Mouse (Mus musculus) WW6 (cell line): ENCODE measurements around the gene Kcnh1.

Experiments used
- DNase-seq: peaks from one replicate; pipeline ENCODE4 v3.0.0-alpha.2; 2013; ENCODE audit warnings: low read depth, low spot score

Kcnh1 gene

GRCm38 (mm10) chr1:192405136-192405535 lies 214.6 kb downstream of the Kcnh1 start:
- DNase-seq, result no peak

GRCm38 (mm10) chr1:192406589-192406988 lies 216.0 kb downstream of the Kcnh1 start:
- DNase-seq, result no peak

- DNase-seq, result no peak
These were observed 225.2 kb downstream of the Kcnh1 start for GRCm38 (mm10) chr1:192415813-192416212.

DNA sequence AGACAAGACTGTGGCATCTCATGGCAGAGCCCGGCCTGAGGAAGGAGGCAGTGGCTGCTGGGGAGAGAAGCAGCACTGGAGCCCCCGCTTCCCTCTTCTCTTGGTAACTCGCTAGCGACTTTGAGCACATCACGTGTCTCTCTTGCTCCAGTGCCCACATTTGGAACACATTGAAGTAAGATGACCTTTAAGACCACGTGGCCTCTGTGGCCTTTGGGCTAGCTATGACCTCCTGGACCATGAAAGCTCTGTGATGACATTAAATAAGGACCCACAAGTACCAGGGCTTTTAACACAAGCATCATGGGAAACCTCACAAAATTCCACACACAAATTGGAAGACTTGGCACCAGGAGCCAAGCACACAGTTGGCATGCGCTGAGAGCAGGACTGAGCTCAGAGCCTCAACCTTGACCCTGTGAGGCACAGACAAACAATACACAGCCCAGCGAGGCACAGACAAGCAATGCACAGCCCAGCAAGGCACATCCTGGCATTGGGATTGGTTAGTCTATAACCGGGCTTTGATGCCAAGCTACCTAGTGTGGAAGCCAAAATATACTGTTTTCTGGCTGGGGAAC lies 225.8 kb downstream of the Kcnh1 start:
- no peak for DNase-seq

- DNase-seq, result no peak
These were observed 228.6 kb downstream of the Kcnh1 start for GRCm38 (mm10) chr1:192419176-192419575.

- no peak for DNase-seq
These were observed 231.0 kb downstream of the Kcnh1 start for GRCm38 (mm10) chr1:192421377-192422166.

DNA sequence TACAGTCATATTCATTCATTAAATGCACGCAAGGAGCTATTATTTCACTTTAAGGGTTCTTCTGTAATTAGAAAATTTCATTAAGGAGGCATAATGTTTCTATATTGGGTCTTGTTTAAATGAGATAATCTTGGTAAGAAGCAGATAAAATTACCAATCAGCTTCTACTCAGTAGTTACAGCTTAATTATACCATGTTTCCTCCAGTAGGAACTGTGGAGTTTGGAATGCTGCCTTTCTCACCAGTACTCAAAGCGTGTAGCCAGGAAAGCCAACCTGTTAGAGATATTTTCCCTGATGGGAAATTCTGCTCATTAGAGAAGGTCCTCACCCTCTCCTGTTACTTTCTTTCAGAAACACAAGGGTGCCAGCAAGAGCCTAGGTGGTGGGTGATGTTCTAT lies 240.8 kb downstream of the Kcnh1 start:
- no peak for DNase-seq

- DNase-seq, result no peak
These were observed 244.9 kb downstream of the Kcnh1 start for GRCm38 (mm10) chr1:192435503-192435902.

DNA sequence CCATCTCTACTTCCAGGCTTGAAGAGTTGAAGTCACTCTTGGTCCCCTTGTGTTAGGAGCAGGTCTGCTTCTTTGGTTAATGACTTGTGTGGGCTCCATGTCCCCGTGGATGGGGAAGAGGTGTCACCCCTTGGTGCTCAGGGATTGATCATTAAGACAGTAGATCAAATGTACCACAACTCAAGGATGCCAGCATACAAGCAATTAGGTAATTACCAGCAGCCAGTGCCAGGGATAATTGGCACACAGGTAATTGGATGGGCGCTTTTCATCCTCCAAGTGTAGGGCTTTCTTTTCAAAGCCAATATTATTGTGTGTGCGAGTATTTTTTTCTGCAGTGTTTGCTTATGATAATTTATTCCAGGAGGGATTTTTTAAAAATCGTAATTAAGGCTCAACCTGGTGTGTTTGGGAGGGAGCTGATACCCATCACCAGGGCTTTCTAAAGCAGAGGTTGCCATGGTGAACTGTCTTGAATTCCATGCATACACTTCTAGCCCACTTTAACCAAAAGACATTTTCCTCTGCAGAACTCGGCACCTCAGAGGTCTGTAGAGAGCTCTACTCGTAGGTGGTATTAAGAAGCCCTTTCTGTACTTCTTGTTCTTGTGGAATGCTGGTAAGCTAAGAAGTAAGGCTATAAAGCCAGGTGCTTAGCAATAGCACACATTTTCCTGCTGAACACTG lies 248.7 kb downstream of the Kcnh1 start:
- no peak for DNase-seq

- DNase-seq, result no peak
These were observed 252.3 kb downstream of the Kcnh1 start for GRCm38 (mm10) chr1:192442772-192443445.

- DNase-seq, result no peak
These were observed 253.6 kb downstream of the Kcnh1 start for GRCm38 (mm10) chr1:192443998-192444657.

GRCm38 (mm10) chr1:192444658-192445447 lies 254.3 kb downstream of the Kcnh1 start:
- DNase-seq, result no peak

GRCm38 (mm10) chr1:192446158-192446557 lies 255.6 kb downstream of the Kcnh1 start:
- no peak for DNase-seq

- no peak for DNase-seq
These were observed 257.1 kb downstream of the Kcnh1 start for GRCm38 (mm10) chr1:192447666-192448065.

DNA sequence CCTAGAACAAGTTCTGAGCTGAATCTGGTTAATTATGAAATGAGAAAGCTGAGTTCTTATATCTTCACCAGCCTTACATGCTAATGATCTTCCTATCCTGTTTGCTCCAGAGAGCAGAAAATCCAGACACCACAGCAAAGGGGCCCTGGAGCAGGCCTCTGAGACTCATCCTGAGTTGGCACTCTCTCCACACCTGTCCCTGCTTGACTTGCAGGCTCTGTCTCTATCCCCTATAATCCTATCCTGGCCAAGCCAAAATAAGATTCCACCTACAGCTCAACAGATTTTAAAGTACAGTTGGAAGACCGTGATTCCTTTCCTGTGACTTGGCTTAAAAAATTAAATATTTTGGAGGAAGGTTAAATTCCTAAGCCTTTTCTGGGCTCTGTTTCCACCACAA lies 257.9 kb downstream of the Kcnh1 start:
- DNase-seq, result no peak

DNA sequence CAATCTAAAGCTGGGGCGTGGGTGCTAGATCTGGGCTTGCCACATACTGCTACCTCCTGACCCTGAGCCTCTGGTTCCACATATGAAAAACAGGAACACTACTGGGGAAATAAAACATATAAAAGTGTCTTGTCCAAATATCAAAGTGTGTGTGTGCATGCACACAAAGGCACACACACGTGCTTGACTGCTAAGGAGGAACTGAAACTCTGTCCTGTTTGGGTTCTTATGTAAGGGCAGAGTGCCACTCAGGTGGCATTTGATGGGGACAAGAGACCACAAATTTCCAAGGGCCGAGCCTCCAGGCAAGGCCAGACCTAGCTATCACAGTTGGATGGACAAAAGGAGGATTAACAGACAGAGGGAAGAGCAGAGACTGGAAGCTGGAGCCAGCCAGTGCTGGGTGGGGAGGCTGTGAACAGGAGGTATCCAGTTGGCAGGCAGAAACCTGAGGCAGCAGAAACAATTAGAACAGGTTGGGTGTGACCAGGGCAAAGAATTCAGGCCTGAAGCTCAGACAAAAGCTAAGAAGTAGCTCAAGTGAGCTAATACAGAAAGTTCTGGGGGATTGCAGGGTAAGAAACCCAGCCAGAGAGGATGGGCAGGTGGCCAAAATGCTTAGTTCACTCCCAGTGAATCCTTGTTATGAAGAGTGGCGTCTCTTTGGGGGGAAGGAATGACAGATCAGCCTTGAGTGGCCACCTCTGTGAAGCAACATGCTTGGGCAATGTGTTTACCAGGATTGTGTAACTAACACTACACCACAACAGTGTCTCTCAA lies 259.2 kb downstream of the Kcnh1 start:
- no peak for DNase-seq

DNA sequence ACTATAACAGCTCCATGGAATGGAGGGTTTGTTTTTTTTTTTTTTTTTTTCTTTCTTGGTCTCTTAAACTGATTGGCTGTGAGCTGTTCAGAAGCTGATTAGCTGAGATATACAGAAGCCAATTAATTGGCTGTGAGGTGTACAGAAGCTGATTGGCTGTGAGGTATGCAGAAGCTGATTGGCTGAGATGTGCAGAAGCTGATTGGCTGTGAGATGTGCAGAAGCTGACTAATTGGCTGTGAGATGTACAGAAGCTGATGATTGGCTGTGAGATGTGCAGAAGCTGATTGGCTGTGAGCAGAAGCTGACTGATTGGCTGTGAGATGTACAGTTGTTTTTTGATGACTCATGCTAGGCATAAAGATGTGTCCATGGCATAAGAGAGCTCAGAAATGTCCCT lies 259.9 kb downstream of the Kcnh1 start:
- no peak for DNase-seq

- DNase-seq, result no peak
These were observed 261.1 kb downstream of the Kcnh1 start for GRCm38 (mm10) chr1:192451722-192452121.

DNA sequence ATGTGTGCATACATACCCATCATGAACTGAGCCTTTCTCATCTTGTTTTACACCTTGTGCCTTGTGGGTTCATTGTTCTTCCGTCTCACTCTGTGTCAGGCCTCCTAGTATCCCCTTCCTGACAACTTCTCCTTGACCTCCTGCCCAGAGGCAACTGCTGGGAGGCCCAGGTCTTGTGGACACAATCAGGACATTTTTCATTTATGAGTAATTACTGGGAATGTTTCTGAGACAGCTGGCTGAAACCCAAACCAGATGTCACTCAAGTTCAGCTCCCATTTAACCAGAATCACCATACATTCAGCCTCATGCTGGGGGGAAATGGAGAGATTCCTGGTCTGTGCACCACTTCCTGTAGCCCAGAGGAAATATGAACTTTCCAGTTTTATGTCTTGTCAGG lies 263.9 kb downstream of the Kcnh1 start:
- no peak for DNase-seq

DNA sequence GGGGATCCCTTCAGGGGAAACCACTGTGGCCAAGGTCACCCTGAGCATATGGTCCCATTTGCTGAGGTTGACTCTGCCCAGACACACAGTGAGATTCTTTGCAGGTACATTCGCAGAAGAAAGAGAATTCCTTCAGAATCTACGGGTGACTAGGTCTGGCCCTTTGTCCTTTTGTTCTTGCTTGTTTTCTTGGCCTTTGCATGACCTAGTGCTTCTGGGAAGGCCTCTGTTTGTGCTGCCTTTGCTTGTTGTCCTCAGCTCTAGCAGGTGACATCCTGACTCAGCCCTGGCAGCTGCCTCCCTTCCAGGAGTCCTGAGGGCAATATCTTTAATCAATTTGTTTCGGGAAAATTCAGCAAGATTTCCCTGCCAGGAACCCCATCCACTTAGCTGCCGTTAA lies 264.4 kb downstream of the Kcnh1 start:
- no peak for DNase-seq
